Mouse (Mus musculus) erythroblast, adult 5-6 weeks (primary cell): ENCODE data around the gene Mogs. TPM values are rescaled to one million over a fixed set of nuclear protein-coding genes. Genes with fewer than 3 reads are reported as not detected.

Experiments
- ATAC-seq: replicated peaks from 2 replicates; pipeline ENCODE4 v1.8.0; 2016; ENCODE audit warnings: moderate number of reproducible peaks, mild to moderate bottlenecking, moderate TSS enrichment, inconsistent platforms; ENCODE audit not compliant: poor library complexity, low FRiP score, severe bottlenecking
- total RNA-seq, 2 experiments: library from RNA; stranded (forward) in 1 of 2; stranded (reverse) in 1 of 2; fragments of 150-400 nt in 1 of 2; fragments of 200-764, 138-1000 nt in 1 of 2; gene quantifications; 2 replicates each; pipeline versions ENCODE4 v1.2.3 to v1.2.4; 2015 to 2017; ENCODE audit warnings: low replicate concordance in 2 of 2

Gene Mogs
- total RNA-seq, 2 experiments from 2014 or later, result 5.8 to 13.8 TPM

DNA sequence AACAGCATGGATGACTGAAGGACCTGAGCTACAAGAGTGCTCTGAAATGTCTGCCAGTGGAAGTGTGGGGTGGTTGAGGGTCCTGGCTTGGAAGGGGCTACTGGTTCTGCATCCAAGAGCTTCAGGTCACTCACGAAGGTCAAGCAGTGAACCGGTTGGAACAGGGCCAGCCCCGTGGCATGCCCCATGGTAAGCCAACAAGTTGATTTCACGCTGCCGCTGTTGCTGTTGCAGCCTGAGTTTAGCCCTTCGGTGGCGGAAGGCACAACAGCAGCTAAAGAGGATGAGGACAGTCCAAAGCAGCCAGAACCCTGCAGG is 4.4 kb downstream of the Mogs start:
- no peak for ATAC-seq

DNA sequence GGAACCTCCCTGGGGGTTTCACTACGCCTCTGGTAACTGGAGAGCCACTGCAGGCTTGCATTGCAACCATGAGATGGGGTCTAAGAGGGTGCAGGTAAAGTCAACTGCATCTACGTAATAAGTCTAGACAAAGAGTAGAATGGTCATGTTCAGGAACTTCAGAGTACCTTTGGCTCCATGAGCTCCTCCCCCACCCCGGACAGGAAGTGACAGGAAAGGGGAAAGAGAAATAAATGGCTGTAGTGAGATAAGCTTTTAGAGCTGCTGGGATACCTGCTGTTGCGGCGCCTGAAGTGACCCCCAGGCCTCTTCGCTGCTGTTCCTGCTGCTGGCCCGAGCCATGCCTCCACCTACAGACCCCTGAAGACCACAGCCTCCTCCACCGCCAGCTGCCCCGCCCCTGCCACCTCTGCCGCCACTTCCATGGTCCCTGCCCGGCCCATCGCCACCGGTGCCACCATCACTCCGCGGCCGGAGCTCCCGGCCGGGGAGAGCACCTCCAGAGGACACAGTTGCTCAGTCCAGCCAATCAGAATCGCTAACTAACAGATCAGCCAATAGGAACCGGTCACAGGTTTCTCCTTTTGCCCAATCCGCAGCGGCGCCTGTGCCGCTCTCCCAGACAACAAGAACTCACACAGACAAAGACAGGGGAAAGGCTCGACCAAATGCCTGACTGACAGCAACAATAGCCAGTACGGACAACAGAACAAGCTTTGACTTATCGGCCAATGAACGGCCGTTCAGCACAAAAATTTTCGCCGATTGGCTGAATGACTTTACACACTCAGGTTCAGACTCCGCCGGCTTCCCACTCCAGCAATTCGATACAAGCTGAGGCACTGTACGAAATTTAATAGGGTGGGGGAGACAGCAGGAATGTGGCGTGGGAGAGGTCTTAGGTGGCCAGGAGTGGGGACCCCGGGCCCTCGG is 5.9 kb downstream of the Mogs start, which contains the start of gene Wbp1:
Gene Wbp1 (minus strand): TSS at position 630 of the 933 bp plus-strand sequence.
- ATAC-seq, result peak; percentile 81

DNA sequence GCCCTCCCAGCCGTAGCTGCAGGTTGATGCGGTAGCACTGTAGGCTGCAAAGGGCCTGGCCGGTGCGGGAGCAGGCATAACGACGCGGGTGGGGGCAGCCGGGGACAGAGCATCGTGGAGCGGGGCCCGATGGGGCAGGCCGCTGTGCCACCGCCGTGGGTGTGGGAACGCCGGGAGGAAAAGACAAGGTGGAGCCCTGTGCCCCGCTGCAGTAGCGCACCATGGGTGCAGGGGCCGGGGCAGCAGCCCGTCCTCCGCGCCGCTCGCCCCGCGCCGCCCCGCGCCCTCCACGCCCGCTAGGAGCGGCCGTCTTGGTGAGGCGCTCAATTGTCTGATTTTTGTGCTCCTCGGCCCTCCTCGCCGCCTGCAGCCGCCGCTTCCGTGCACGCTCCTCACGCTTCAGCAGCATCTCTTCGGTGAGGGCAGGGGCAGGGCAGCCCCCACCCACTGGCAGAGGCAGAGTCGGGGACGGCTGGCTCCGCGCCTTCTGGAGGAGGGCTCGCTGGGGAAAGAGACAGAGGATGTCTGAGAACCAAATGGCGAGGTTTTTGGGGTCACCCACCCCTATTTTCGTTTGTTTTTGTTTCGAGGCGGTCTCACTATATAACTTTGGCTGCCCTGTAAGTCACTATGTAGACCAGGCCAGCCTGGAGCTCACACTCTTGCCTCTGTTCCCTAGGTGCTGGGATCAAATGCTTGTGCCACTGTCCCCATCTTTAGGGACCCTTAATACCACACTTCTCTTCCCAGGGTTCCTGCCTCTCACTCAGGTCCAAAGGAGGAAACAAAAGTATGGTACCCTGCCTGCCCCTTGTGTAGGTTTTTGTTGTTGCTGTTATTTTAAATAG is 6.8 kb downstream of the Mogs start:
- peak; percentile 24 for ATAC-seq

DNA sequence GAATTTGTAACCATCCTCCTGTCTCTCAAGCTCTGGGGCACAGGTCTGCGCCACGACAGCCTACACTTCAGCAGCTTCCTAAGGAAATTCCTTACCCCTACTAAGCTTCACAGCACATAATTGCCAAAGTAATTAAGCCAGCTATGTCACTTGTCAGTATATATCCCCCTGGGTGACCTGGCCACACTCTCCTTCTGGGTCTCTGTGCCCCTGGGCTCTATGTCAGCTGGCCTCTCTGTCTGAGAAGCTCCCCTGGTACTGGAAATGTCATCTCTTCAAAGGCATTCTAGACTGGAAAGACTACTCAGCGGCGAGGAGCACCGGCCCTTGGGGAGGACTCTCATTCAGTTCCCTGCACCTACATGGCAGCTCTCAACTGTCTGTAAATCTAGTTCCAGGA is 7.7 kb downstream of the Mogs start:
- ATAC-seq, result no peak

DNA sequence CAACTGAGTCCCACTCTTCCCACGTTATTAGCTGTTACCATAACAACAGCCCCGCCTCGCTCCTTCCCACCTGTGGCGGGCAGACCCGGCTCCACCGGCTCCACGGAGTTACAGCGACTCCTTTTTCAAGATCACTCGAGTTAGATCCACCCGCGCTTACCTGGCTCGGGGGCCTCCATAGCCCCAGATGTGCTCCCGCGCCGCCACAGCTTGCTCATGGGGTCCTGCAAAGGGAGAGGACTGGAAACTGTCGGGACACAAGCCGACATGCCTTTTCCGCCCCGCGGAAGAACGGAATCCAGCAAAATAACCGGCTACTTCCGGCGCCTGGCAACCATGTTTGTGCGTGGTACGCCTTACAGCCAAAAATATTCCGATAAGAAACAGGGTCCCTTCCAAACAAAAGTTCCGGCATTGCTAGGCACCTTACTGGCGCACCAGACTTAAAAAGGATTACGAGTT is 9.6 kb downstream of the Mogs start:
- ATAC-seq, result peak; percentile 69

DNA sequence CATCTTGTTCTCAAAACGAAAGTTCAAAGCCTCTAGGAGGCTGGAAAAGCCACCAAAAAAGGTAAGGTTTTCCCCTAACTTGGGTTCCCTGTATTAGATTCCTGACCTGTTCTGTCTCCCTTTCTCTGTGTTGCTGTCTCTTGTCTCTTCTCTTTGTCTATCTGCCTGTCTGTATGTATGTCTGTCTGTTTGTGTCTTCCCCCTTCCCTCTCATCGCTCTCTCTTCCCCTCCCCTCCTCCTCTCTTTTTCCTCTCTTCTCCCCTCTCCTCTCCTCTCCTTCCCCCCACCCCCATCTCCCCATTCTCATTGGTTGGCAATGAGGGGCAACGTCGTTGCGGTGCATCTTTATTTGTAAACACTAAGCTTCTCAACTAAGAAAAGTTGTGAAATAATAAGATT is 10.0 kb downstream of the Mogs start, which contains the start of gene Ino80b:
Gene Ino80b (minus strand): TSS at position 101 of the 400 bp plus-strand sequence.
- ATAC-seq, result no peak

DNA sequence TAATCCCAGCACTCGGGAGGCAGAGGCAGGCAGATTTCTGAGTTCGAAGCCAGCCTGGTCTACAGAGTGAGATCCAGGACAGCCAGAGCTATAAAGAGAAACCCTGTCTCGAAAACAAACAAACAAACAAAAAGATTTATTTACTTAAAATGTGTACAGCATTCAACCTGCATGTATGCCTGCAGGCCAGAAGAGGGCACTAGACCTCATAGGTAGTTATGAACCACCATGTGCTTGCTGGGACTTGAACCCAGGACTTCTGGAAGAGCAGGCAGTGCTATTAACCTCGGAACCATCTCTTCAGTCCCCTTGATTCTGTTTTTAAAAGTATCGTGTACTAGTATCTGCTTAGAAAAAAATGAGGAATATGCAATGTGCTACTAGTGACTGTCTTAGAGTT is 12.1 kb downstream of the Mogs start:
- ATAC-seq, result no peak

DNA sequence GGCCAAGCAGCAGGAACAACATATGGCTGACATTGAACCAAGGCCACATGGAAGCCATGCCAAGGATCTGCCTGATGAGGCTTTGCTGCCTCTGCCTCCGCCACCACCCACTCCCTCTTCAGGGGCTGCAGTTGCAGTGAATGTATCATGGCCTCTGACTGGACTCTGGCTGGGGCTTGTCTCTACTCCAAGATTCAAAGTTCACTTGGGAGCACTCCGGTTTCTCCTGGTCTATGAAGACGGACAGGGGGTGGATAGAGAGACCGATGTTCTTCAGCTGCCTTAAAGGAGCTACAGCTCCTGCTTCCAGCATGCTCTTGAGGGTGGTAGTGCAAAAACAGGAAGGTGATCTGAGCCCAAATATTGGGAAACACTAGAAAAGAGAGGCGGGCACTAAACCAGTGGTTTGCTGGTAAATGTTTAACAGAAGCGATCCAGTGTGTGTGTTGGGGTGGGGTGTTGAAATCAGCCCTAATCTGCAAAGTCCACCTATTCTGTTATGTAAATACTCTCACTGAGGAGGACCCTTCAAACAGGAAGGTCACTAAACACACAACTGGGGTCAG is 16.3 kb downstream of the Mogs start:
- ATAC-seq, result no peak

DNA sequence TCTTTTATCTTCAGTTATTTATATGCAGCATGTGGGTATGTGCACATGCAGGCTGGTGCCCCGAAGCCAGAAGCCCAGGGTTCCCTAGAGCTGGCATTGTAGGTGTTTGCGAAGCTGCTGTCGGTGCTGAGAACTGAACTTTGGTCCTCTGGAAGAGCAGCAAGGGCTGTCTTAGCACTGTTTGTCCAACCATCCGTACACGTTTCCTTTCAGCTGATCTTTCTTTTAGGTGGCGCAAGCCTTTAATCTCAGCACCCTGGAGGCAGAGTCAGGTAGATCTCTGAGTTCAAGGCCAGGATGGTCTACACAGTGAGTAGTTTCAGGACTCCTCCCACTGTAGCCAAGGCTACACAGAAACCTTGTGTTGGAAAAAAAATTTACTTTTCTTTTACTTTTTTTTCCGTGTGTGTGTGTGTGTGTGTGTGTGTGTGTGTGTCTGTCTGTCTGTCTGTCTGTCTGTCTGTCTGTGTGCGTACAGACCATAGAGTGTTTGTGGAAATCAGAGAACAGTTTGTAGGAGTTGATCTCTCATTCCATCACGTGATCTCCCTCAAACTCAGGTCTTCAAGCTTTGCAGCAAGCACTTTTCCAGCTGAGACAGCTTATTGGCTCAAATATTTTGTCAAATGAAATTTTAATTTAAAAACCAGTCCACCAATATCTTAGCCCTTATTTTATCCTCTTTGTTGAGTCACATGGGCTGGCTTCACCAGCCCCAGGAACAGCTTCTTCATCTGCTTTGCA is 17.1 kb downstream of the Mogs start:
- no peak for ATAC-seq

DNA sequence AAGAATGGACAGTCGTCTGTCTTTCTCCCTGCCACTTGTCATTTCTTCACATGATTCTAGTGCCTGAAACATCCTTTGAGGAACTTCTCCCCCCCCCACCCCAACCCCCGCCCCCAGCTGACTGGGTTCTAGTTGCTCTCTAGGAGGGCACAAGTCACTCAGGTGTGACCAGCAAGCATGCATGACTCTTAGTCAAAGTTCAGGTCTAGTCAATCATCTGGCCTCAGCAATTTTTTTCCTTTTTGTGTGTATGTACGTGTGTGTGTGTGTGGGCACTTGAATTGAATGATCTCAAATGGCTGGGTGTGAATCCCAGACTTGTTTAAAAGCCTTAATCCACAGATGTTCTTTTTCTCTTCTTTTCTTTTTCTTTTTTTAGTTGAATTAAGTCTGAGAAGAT is 18.9 kb downstream of the Mogs start:
- ATAC-seq, result no peak

DNA sequence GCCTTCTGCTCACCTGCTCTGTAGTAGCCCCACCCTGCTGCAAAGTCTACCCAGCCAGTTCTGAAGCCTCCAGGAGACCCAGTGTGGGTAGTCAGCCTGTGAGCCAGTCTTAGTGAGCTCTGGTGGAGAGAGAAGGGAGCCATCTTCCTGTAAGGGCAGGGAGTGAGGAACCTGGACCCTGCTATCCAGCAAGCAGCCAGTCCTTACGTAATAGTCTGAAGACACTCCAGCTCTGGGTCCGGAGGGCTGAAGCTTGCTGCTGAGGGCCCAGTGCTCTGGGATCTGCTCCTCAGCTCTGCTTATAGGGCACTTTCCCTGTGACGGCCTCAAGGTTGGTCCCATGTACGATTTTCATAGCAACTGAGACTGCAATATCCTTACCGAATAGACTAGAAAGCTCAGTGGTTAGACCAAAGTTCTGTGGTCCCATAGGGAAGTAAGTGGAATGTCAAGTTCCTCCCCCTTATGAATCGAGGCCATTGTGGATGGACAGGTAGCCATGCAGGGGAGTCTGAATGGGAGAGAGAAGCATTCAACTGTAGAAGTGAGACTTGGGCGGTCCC is 19.7 kb downstream of the Mogs start, which contains the start of gene Rtkn:
Gene Rtkn (plus strand): TSS at position 513 of the 563 bp plus-strand sequence.
- no peak for ATAC-seq

DNA sequence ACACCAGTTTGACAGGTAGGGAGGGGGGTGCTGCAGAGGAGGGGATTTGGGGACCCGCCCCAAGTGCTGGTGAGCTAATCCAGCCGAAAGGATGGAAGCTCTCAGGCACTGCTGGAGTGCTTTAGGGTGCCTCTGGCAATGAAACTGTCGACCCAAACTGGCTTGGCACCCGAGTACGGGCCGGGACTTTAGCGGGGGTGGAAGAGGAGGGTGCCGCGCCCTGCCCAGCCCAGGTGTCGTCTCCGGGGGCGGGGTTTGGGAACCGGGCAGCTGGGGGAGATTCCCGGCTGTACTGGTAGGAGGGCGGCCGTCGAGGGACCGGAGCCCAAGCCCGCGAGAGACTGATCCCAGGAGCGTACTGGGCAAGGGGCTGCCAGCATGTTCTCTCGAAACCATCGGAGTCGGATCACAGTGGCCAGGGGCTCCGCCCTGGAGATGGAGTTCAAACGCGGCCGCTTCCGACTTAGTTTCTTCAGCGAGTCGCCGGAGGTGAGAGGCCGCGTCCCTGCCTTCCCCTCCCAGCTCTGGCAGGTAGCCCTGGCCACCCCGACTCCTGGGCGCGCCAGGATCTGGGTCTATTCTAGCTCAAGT is 20.4 kb downstream of the Mogs start:
- no peak for ATAC-seq

DNA sequence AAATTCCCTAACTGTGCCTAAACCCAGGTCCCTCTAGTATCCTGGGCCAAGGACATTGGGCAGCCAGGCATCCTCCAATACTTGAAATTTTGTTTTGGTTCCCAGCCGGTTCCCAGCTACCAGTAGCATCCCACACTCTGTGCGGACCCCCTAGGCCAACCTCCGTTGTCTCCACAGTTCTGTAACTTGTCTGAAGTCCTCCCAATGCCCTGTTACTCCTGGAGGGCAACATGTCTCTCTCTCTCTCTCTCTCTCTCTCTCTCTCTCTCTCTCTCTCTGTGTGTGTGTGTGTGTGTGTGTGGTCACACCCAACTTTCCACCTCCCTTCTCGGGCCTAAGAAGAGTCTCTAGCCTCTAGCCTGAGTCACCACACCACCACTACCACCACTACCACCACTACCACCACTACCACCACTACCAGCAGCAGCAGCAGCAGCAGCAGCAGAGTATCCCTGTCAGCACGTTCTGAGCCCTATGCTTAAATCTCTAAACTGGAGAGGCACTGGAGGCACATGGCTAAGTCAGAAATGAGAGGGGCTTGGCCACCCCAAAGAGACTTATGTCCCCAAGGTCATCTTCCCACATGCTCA is 21.1 kb downstream of the Mogs start:
- ATAC-seq, result no peak

DNA sequence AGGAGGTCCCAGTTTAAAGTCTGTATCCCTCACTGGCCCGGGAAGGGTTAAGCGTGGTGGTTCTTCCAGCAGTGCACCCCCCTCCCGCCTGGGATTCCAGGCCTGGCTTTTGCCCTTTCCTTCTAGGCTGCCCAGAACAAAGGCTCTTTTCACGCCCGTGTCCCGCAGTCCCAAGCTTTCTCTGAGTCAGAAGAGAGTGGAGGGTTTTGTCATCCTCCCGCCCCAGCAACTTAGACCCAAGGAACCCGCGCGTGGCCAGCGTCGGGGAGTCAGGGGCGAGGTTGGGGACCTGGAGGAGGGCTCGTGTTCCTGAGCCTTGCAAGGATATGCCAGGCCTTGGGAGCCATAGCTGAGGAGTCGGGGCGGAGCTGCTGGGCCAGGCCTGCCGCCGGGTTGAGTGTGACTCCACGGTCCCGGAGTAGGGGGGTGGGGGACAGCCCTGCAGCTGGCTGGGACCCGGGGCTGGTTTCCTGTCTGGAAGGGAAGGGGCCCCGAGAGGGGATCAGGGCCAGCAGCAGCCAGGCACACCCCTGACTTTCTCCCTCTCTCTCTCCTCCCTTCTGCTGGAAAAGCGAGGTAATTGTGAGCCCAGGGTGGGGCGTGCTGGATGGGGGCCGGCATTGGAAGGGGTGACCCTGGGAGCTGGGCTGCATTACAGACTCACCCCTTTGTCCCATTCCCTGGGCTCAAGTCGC is 21.7 kb downstream of the Mogs start:
- ATAC-seq, result no peak

DNA sequence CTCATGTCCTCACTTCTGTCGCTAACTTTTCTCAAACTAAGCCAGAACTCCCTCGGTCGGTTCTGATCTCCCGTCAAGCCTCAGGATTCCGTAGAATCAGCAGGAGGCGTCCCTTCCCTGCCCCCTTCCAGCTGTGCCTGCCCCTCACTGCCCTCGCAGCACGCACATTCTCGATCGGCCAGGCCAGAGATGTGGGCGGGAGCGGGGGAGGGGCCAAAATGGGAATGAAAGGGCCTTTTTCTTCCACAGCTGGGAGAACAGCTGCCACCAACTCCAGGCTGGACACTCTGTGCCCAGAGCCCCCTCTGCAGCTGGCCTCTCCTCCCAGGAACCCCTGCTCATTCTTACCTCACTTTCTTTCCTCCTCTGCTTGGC is 22.3 kb downstream of the Mogs start:
- ATAC-seq, result no peak

DNA sequence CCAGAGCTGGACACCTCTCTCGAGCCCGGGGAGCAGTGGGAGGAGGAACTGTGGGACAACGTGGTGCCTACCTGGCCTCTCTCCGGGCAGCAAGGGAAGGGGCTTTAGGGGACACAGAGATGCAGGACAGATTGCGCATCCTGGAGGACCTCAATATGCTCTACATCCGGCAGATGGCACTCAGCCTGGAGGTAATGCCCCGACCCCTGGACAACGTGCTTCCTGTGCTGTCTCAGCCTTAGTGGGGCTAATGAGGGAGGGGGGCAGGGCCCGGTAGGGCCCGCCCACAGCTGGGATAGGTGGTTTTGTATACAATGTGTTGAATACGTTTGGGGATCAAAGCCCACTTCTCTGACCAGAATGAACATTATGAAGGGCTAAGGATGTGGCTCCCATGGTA is 22.8 kb downstream of the Mogs start:
- ATAC-seq, result no peak

DNA sequence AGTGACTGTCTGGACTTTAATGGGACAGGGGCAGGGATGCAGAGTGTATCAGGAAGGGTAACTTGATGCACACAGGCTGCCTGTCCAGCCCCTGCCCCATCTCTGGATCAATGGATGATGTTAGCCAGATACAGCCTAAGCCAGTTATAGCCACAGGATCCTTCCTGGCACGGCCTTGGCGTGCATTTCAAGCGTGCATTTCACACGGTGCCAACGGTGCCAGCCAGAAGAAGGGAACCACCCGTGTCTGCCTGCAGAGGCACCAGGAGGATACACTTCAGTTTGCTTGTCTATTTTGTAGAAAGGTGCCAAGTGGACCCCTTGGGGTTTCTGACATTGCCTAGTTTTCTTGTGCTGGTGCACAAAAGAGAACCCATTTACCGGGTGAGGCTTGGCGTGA is 24.7 kb downstream of the Mogs start:
- ATAC-seq, result no peak

DNA sequence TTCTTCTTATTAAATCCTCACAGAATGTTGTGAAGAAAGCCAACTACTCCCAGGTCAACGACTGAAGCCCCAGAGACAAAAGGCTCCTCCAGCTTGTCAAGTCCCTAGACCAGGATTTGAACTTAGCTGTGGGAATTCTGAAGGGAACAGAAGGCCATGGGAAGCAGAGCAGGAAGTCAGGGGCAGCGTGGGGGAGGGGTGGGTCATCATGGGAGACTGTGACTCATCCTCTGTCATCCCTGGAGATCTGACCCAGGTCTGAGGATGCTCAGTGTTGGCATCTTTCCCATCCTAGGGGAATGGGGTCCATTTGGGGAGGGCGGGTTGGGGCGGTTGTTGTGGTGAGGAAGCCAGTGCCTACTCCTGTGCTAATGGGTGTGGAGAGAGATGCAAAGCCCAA is 26.3 kb downstream of the Mogs start:
- no peak for ATAC-seq
